Mouse (Mus musculus) effector memory CD4-positive, alpha-beta T cell, adult 5 months (primary cell): ENCODE measurements around the gene Ndufs2. TPM values are rescaled to one million over a fixed set of nuclear protein-coding genes. Genes with fewer than 3 reads are reported as not detected.

Source experiments
- polyA plus RNA-seq: library from polyadenylated mRNA; unstranded; fragments of 100-300 nt; shearing (Covaris generic); gene quantifications from one replicate; pipeline ENCODE4 v1.2.1, GENCODE M21; 2017

Gene Ndufs2
- polyA plus RNA-seq = 98.0 TPM

DNA sequence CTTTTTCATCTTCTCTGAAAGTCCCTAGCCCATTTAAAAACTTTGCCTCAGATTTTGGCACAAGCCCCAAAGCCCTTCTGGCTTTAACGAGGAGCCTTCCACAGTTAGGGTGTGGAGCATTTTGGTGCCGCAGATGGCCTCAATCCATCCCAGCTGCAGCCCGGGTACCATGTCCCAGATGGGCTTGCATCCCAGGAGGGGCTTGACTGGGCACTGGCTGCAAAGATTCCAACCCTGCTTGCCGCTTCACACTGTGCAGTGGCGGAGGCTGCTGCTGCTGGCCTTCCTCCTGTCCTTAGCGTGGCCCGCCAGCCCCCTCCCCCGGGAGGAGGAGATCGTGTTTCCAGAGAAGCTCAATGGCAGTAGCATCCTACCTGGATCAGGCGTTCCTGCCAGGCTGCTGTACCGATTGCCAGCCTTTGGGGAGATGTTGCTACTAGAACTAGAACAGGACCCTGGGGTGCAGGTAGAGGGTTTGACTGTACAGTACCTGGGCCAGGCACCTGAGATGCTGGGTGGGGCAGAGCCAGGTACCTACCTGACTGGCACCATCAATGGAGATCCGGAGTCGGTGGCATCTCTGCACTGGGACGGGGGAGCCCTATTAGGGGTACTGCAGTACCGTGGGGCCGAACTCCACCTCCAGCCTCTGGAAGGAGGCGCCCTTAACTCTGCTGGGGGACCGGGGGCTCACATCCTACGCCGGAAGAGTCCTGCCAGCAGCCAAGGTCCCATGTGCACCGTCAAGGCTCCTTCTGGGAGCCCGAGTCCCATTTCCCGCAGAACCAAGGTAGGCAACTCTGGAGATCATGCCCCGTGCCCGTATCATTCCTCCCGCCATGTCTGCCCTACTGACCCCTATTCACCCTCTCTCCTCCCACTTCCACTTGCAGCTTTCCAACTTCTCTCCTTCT is at the start of gene Ndufs2:
Gene Ndufs2 (minus strand): TSS at position 709 of the 914 bp plus-strand sequence.

DNA sequence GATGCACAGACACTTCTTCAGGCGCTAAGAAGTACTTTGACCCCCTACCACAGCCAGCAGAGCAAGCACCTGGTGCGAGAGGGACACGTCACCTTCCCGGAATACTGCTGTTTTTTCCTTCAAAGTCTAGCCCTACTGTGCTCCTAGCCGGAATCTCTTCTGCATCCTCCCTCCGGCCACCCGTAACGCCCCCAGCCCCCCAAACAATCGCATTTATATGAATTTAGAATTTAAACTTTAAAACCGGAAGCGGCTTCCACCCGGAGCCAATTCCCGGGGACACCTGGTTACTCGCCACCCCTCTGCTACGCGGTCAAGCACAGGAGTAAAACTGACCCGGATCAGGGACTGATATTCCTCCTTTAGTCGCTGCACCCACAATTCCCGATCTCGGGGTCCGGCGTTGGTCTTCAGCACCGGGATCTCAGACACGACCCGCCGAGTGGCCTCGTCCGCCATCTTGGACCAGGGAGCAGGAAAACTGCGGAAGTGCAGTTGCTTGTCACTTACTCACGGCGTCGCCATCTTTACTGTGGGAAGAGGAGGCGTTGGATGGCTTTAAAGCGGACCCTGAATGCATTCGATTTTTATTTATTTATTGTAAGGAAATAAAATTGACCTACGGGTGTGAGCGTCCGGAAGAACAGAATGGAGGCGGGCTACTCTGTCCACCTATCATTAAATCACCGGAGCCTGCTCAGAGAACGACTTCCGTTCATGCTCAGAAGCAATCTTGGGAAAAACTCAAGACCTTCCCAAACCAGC is 43.3 kb upstream of the Ndufs2 start, which contains the start of gene Ufc1:
Gene Ufc1 (minus strand): TSS at position 727 of the 765 bp plus-strand sequence.

DNA sequence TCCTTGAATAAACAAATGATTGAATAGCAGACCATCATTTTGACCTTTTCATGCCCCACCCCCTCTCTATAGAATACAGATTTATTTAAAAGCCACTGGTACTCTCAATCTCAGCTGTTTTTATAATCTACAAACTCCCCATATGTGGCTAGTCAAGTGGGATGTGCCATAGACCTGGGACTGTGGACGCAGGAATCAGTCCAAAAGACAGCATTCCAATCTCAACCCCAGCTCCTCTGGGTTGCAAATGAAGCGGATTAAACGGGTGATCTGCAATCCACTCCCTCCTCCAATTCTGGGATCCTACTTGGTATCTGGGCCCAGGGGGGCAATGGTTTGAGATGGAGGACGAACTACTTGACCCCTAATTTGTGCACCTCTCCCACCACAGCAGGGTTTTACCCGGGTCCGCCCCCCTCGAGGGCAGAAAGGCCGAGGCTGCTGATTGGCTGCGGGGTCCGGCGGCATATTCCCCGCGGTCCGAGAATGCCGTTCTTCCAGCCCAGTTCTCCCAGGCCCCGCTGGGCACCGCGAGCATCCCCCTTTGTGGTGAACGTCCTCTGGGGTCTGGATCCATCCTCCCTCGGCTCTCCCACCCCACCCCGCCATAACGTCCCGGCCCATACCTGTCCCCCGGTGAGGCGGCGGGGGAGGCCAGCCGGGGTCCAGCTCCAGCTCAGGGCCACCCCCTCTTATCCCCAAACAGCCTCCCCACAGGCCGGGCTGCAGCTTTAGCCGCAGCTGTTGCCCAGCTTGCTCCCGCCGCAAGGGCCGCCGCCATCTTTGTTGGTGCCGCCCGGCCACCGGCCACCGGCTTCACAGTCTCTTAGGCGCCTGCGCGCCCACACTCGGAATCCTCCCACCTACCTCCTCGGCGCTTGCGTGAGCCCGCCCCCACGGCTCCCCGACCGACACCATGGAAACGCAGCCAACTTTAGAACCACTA is 36.2 kb upstream of the Ndufs2 start, which contains the start of gene Usp21:
Gene Usp21 (minus strand): TSS at position 856 of the 946 bp plus-strand sequence.

DNA sequence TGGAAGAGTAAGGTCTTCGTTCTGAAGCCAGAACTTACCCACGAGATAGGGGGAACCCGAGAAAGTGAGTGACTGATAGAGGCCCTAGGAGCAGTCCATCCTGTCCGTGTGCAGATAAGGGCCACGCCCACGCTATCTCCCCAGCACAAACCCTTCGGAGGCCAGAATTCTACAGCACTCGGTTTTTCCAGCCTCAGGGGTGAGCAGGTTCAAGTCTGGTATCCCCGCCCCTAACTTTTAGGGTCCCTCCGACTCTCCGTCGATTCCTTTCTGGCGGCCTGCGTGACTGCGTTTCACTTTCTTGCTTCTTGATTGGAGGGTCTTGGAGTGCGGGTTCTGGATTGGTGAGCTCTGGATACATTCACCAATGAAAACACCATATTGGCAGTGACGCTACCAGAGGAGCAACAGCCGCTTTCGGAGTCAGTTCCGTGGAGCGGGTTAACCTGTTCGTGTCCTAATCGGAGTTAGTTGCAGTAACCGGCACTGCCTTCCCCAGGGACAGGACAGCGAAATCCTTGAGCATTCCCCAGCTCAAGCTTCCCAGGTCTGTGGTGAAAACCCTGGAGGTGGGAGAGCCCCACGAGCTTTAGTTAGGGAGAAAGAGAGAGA is 29.8 kb upstream of the Ndufs2 start, which contains the start of gene Ppox:
Gene Ppox (minus strand): TSS at position 271 of the 612 bp plus-strand sequence.

DNA sequence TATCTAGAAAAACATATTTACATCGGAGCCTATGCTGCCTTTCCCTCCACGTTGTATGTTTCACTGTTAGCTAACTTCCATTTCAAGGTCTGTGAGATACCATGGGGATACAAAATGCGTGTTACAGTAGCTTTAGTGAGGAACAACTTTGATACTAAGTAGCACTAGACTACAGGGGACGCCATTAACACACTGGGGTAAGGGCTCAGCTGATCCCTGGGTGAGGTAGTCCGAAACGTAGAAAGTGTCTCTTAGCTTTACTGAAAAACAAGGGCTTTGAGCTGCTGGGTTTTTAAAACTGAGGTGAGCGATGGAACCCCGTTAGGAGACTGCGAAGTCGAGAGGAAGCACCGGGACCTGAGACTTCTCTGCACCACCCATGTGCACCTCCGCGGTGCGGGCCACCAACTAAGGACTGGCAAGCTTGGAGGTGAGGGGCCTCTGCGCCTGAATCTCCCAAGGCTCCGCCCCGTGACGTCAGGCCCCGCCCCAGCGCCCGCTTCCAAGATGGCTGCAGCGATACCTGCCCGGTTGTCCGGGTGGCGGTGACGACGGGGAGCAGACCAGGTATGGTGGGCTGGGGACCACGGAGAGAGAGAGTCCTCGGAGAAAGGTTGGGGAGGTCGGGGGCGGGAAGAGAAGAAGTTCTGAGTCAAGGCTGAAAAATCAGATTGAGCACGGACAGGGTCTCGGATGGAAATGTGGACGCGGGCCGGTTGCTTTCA is 18.8 kb upstream of the Ndufs2 start, which contains the start of gene B4galt3:
Gene B4galt3 (plus strand): TSS at position 481 of the 725 bp plus-strand sequence.

DNA sequence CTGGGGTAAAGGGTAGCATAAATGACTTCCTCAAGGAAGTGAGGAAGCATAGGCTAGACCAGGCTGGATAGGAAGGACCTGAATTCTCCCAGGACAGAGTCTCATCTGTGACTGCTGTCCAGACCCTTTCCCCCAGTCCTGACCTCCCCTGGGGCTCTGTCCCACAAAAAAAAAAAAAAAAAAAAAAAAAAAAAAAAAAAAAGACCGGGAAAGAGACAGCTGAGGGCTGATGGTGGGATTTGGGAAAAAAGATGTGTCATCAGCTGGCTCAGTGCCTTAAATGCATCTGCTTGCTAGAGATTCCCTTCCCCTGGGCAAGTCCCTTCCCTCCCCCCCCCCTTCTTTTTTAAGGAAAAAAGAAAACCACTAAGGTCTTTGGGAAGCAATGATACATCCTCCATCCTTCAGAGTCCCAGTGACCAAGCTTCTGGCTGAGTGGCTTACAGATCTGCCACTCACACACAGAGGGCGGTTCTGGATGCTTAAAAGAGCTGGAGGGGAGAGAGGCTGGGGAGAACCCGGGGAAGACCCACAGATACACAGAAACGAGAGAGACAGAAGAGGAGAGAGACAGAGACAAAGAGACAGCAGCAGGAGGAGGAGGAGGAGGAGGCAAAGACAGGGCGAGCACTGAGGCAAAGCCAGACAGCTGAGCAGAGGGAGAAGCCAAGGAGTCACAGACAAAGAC is 1.1 kb downstream of the Ndufs2 start, which contains the start of gene Adamts4:
Gene Adamts4 (plus strand): TSS at position 509 of the 688 bp plus-strand sequence.

DNA sequence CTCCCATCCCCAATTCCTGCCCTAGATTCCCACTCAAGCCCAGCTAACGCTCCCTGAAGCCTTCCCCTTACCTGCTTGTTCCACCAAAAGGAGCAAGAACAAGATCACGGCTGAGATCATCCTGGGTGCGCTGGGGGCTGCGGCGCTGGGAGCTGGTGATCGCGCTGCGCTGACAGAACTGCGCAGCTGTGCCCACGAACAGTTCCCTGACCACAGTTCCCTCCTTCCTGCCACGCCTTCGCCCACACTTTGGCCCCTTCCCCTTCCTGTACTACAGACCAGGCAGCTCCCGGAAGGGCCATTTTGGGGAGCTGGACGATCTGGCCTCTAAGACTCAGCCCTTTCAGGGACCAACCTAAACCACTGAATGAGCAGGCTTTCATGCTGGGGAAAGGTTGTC is 17.1 kb downstream of the Ndufs2 start, which contains the start of gene Fcer1g:
Gene Fcer1g (minus strand): TSS at position 240 of the 400 bp plus-strand sequence.

DNA sequence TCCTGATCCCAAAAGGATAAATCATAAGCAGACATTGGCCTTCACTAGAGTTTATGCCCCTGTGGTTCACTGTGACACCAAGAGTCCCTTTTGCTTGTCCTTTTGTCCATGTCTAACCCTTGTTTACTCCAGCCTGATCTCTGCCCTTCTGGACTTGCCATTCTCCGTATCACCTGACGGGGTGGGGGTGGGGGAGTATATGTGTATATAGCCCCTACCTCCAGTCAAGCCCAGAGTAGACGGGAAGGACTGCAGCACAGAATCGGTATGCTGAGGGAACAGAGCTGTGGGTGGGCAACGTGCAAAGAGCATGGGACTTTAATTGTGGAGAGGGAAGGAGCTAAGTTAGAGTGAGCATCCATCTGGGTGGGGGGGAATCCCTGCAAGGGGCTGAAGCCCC is 26.3 kb downstream of the Ndufs2 start, which contains the start of gene Apoa2:
Gene Apoa2 (plus strand): TSS at position 198 of the 400 bp plus-strand sequence.

DNA sequence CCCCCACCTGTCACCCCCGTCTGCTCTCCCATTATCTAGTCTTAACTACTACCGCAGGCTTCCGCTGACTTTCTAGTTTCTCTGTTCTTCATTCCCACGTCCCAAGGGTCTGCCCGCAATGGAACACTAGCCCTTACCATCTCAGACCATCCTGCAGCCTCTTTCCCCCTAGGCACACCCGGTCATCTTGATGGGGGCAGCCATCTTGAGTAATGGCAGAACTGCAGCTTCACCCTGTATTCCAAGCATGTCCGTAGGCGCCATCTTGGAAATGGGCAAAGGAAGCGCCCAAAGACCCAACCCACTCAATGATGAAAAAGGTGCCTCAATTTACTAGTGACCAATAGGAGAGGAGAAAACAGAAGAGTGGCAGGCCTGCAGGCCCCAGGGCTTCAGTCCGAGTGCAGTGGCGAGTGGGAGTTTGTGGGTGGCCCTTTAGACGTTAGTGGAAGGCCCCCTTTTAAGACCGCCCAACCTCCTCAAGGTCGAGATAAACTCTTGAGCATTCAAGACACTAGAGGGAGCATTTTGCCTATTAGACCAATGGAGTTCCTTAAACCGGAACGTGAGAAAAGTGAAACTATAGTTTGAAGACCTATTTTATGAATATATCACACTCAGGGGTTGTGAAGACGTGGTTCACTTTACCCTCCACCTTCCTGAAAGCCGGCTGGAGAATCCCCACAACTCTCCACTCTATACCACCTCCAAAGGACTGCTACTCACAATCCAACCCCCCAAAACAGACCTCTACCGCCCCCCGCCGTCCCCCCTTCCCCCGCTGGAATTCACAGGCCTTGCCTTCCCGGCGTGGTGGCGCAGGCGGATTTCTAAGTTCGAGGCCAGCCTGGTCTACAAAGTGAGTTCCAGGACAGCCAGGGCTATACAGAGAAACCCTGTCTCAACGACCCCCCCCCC is 28.7 kb downstream of the Ndufs2 start, which contains the start of gene Tomm40l:
Gene Tomm40l (minus strand): TSS at position 277 of the 918 bp plus-strand sequence.

DNA sequence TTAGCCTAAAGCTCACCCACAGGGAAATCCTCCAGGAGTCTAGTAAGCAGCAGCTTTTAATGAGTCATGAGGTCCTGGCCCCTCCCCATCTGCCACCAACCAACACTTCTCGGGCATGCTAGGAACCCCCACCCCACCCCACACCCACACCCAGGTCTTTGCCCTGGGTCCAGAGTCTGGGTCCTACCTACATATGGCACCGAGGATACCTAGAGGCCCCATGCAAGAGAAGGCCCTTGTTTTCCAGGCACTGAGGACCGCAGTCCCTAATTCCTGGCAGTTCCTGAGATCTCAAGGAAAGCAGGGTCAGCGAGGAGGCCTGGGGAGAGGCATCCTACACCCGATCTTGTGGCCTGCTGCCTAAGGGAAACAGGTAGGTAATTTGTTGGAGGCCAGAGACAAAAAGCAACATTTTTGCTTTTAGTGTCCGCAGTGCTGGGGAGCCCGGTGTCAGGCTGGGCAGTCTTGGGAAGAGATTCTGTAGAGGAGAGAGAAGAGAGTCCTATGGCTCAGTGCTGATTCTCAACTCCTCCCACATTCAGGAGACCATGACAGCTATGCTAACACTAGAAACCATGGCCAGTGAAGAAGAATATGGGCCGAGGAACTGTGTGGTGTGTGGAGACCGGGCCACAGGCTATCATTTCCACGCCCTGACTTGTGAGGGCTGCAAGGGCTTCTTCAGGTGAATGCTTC is 37.2 kb downstream of the Ndufs2 start, which contains the start of gene Nr1i3:
Gene Nr1i3 (plus strand): TSS at position 170 of the 696 bp plus-strand sequence.

DNA sequence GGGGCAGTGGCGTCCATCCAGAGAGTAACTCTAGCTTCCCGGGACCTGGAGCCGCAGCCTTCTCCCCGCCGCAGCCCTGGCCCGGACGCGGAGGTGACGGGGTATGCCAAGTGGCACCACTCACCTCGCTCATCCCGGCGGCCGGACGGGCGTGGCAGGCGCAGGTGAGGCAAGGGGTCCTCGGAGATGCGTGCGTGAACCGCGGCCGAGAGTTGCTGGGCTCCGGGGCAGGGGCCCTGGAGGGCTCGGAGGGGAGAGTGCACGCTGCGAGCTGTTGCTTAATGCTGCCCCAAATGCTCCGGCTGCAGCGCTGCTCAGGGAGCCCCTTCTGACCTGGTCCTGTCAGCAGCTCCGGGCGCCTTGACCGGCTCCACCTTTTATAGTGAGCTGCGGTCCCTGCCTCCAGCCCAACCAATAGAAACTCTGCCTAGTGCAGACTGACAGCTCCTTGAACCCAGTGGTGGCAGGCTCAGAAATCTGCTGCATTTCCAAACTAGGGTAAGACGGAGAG is 55.2 kb downstream of the Ndufs2 start, which contains the start of gene Pcp4l1:
Gene Pcp4l1 (minus strand): TSS at position 382 of the 511 bp plus-strand sequence.

Other genes with a start within 250 kb of the Ndufs2 start
- gene Fcgr4, start 232.5 kb downstream of the Ndufs2 start, polyA plus RNA-seq = not detected
- gene Fcgr3, start 186.5 kb downstream of the Ndufs2 start, polyA plus RNA-seq = 1.2 TPM
- 1.4 TPM for gene Cfap126, start 137.5 kb downstream of the Ndufs2 start, polyA plus RNA-seq
- 124 TPM for gene Sdhc, start 100.8 kb downstream of the Ndufs2 start, polyA plus RNA-seq
- not detected for gene Mpz, start 100.7 kb downstream of the Ndufs2 start, polyA plus RNA-seq
- gene Pcp4l1, start 55.1 kb downstream of the Ndufs2 start, polyA plus RNA-seq = not detected
- gene Nr1i3, start 37.4 kb downstream of the Ndufs2 start, polyA plus RNA-seq = 0.24 TPM
- 19.9 TPM for gene Tomm40l, start 28.9 kb downstream of the Ndufs2 start, polyA plus RNA-seq
- gene Apoa2, start 26.3 kb downstream of the Ndufs2 start, polyA plus RNA-seq = not detected
- 0.96 TPM for gene Fcer1g, start 17.0 kb downstream of the Ndufs2 start, polyA plus RNA-seq
- gene Adamts4, start 967 bp downstream of the Ndufs2 start, polyA plus RNA-seq = not detected
- 48.0 TPM for gene B4galt3, start 18.9 kb upstream of the Ndufs2 start, polyA plus RNA-seq
- gene Ppox, start 29.8 kb upstream of the Ndufs2 start, polyA plus RNA-seq = 69.2 TPM
- gene Usp21, start 36.6 kb upstream of the Ndufs2 start, polyA plus RNA-seq = 44.2 TPM
- gene Ufc1, start 43.6 kb upstream of the Ndufs2 start, polyA plus RNA-seq = 47.4 TPM
- gene Dedd, start 77.8 kb upstream of the Ndufs2 start, polyA plus RNA-seq = 23.9 TPM
- 27.7 TPM for gene Nit1, start 94.3 kb upstream of the Ndufs2 start, polyA plus RNA-seq
- gene Pfdn2, start 94.3 kb upstream of the Ndufs2 start, polyA plus RNA-seq = 116 TPM
- gene Klhdc9, start 109.4 kb upstream of the Ndufs2 start, polyA plus RNA-seq = not detected
- not detected for gene Nectin4, start 118.7 kb upstream of the Ndufs2 start, polyA plus RNA-seq
- gene Arhgap30, start 137.6 kb upstream of the Ndufs2 start, polyA plus RNA-seq = 131 TPM
- gene Usf1, start 159.9 kb upstream of the Ndufs2 start, polyA plus RNA-seq = 55.7 TPM
- 1.3 TPM for gene Tstd1, start 167.5 kb upstream of the Ndufs2 start, polyA plus RNA-seq
- gene F11r, start 186.1 kb upstream of the Ndufs2 start, polyA plus RNA-seq = not detected